Mouse (Mus musculus): ENCODE measurements around the gene Dffb.

GRCm38 (mm10) chr4:154015476-154015875 is 40.5 kb upstream of the Dffb start:
- no peak for TF ChIP-seq POLR2A (IDR thresholded peaks at IDR 0.05; ENCODE audit: extremely low read depth, insufficient read depth, low read length)
- TF ChIP-seq CTCF (IDR thresholded peaks at IDR 0.05; ENCODE audit: low read depth, low read length), result no peak

All from liver, adult 2 months (tissue).